Mouse (Mus musculus): ENCODE results near the gene Slc39a3. TPM values are rescaled to one million over a fixed set of nuclear protein-coding genes. Genes with fewer than 3 reads are reported as not detected.

Gene Slc39a3
- polyA plus RNA-seq, 1 experiment, result 11.9 TPM

DNA sequence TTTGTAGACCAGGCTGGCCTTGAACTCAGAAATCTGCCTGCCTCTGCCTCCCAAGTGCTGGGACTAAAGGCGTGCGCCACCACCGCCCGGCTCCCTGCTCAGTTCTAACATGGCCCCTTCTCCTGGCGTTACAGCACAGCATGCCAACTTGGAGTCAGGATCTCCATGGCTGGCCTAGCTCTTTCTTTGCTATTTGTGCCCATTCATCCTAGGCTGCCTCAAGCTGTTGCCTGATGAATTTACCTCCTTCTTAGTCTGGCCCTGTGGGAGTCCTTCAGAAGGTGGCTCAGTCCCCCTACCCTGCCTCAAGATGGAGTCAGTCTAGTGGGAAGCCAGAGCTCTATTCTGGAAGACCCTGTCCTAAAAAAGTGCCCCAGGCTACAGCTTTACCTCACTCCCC, 10.4 kb downstream of the Slc39a3 start:
- no peak for TF ChIP-seq CTCF (IDR thresholded peaks at IDR 0.05; ENCODE audit: borderline replicate concordance, insufficient read depth, low read length)
- TF ChIP-seq POLR2A (IDR thresholded peaks at IDR 0.05; ENCODE audit: low read depth, low read length), result no peak
- Histone ChIP-seq H3K4me3 (ENCODE audit: insufficient read depth, low read length) (no peak overlapping the region), H3K4me1 (ENCODE audit: control insufficient read depth, insufficient read depth, low read length) (peaks cover 5% of the 10 kb centered on the region; the same call in 1 of the 2 replicates), H3K27ac (ENCODE audit: insufficient read depth, low read length) (no peak overlapping the region)

DNA sequence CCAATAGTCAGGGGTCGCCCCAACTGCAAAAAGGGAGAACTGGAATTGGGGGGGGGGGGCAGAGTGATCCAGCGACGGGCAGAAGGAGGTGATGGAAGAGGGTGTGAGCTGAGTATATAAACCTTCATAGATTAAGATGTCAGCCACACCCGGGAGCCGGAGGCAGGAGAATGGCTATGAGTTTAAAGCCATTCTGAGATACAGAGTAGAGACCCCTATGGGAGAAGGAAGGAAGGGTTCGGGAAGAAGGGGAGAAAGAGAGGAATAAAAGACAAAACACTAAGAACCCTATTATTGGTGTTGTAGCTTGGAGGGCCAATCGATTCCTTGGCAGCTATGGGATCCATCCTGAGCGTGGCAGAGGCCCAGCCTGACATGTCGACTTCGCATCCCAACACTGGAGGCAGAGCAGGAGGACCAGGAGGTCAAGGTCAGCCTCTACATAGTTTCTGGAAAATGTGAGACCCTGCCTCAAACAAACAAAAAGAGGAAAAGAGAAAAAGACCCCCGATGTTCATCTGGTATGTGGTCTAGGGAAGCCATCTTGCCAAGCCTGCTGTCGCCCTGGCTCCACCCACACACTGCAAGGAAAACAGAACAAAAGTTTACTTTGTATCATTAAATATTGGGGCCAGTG, 11.5 kb downstream of the Slc39a3 start, which contains the start of gene Diras1:
Gene Diras1 (minus strand): TSS at position 24 of the 637 bp plus-strand sequence.
- Histone ChIP-seq H3K4me1 (ENCODE audit: control insufficient read depth, insufficient read depth, low read length) (peaks cover 5% of the 10 kb centered on the region; the same call in 1 of the 2 replicates), H3K4me3 (ENCODE audit: insufficient read depth, low read length) (no peak within 1 kb of the TSS), H3K27ac (ENCODE audit: insufficient read depth, low read length) (no peak within 1 kb of the TSS)
- TF ChIP-seq CTCF (IDR thresholded peaks at IDR 0.05; ENCODE audit: borderline replicate concordance, insufficient read depth, low read length) (no peak), POLR2A (IDR thresholded peaks at IDR 0.05; ENCODE audit: low read depth, low read length) (no peak)

DNA sequence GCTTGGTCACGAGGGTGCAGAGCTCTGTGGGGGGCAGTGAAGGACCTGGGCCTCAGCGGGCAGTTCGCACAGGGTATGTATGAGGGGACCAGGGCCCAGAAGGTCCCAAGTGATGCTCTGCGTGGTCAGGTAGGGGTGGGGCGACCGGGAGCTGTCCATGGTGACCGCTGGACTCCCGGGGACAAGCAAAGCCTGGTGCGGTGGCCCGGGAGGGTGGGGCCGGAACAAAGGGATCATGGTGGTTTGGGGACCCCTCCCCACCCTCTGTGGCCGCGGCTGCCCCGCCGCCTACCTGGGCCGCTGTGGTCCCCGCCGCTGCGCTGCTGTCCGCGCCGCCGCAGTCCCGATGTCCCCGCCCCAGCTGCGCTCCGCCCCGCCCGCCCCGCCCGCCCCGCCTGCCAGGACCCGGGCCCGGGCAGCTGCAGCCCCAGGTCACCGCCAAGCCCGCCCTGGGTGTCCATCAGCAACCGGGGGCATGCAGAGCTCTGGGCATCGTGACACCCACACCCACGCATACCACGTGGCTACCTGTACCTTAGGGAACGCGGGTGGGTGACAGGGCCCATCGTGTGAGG, 12.1 kb downstream of the Slc39a3 start:
- Histone ChIP-seq H3K27ac (ENCODE audit: insufficient read depth, low read length) (no peak overlapping the region), H3K4me3 (ENCODE audit: insufficient read depth, low read length) (no peak overlapping the region), H3K4me1 (ENCODE audit: control insufficient read depth, insufficient read depth, low read length) (peaks cover 5% of the 10 kb centered on the region; the same call in 1 of the 2 replicates)
- TF ChIP-seq CTCF (IDR thresholded peaks at IDR 0.05; ENCODE audit: borderline replicate concordance, insufficient read depth, low read length), result no peak

DNA sequence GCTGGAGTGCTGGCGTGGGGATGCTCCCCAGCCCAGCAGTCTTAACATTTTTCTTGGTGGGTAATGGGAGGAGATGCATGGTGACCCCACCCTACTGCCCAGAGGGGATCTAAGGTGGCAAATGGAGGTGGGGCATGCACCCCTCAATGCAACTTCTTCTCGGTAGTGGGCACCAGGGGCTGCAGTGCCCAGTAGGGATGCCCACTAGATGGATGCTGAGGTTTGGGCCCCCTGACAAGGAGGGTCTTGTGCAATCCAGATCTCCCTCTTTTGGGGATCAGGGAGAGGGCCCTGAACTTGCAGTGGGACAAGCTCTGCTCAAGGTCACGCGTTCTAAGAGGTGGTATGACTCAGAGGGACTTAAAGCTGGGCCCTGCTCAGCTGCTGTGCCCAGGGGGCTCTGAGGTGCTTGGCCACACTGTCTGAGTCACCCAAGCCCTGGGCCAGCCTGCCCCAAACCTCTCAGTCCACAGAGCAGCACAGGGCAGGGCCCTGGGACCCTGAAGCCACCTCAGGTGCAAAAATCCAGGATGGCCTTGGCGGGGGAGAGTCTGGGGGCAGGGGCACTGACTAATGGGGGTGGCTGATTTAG, 12.8 kb downstream of the Slc39a3 start:
- no peak overlapping the region for H3K27ac ChIP-seq (ENCODE audit: insufficient read depth, low read length)
- H3K4me1 ChIP-seq (ENCODE audit: control insufficient read depth, insufficient read depth, low read length), result peaks cover 5% of the 10 kb centered on the region; the same call in 1 of the 2 replicates
- H3K4me3 ChIP-seq (ENCODE audit: insufficient read depth, low read length), result no peak overlapping the region
- TF ChIP-seq CTCF (IDR thresholded peaks at IDR 0.05; ENCODE audit: borderline replicate concordance, insufficient read depth, low read length) (no peak), POLR2A (IDR thresholded peaks at IDR 0.05; ENCODE audit: low read depth, low read length) (no peak)

DNA sequence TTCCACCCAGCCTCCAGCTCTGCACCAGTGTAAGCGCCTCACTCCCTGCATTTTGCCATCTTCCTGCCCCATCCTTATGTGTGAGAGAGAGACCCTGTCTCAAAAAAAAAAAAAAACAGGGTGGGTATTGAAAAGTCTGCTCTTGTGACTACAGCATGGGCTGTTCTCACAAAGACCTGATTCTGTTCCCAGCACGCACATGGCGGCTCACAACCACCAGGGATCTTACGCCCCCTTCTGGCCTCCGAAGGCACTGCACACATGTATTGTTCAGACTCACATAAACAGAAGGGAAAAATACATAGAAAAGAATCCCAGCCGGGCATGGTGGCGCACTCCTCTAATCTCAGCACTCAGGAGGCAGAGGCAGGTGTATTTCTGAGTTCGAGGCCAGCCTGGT, 14.5 kb downstream of the Slc39a3 start:
- Histone ChIP-seq H3K4me3 (ENCODE audit: insufficient read depth, low read length) (no peak overlapping the region), H3K27ac (ENCODE audit: insufficient read depth, low read length) (no peak overlapping the region), H3K4me1 (ENCODE audit: control insufficient read depth, insufficient read depth, low read length) (peaks cover 4% of the 10 kb centered on the region; the same call in 1 of the 2 replicates)
- TF ChIP-seq CTCF (IDR thresholded peaks at IDR 0.05; ENCODE audit: borderline replicate concordance, insufficient read depth, low read length), result peak; percentile 42; the same call in 1 of the 2 replicates
- TF ChIP-seq POLR2A (IDR thresholded peaks at IDR 0.05; ENCODE audit: low read depth, low read length), result no peak

DNA sequence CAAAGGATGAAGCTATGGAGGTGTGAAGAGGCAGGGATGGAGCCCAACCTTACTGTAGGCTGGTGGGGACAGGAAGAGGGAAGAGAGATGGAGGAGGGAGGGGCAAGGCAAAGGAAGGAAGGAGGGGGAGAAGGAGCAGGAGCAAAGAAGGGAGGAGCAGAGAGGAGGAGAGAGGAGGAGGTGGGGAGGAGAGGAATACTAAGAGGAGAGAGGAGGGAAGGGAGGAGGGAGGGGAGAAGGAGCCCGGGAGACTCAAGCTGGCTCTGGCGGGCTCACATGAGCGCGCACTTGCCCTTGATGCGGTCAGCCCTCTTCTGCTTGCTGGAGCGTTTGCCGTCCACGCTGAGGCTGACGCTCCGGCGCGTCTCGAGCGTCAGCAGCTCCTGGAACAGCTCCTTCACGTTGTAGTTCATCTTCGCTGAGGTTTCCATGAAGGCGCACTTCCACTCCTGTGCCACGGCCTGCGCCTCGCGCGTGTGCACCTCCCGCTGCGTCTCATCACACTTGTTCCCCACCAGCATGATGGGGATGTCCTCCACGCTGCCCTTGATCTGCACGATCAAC, 15.6 kb downstream of the Slc39a3 start:
- no peak overlapping the region for H3K4me3 ChIP-seq (ENCODE audit: insufficient read depth, low read length)
- no peaks in the 10 kb centered on the region for H3K4me1 ChIP-seq (ENCODE audit: control insufficient read depth, insufficient read depth, low read length)
- no peak for TF ChIP-seq POLR2A (IDR thresholded peaks at IDR 0.05; ENCODE audit: low read depth, low read length)
- H3K27ac ChIP-seq (ENCODE audit: insufficient read depth, low read length), result no peak overlapping the region

DNA sequence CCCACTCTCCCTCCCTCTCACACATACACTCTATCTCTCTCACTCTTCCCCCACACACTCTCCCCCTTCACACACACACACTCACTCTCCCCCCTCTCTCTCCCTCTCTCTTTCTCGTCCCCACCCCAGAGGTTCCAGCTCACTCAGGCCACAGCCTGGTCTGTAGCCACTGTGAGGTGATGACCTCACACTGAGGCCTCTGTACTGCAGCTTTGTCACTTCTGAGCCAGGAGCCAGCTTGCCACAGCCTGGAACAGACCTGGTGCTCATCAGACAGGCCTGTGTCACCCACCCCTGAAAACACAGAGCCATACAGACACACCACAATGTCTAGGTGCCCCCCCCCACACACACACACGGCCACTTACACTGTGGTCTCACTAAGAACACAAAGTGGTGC, 17.0 kb downstream of the Slc39a3 start:
- H3K4me1 ChIP-seq (ENCODE audit: control insufficient read depth, insufficient read depth, low read length), result no peaks in the 10 kb centered on the region
- no peak overlapping the region for H3K4me3 ChIP-seq (ENCODE audit: insufficient read depth, low read length)
- H3K27ac ChIP-seq (ENCODE audit: insufficient read depth, low read length), result no peak overlapping the region
- TF ChIP-seq CTCF (IDR thresholded peaks at IDR 0.05; ENCODE audit: borderline replicate concordance, insufficient read depth, low read length), result no peak
- no peak for TF ChIP-seq POLR2A (IDR thresholded peaks at IDR 0.05; ENCODE audit: low read depth, low read length)

DNA sequence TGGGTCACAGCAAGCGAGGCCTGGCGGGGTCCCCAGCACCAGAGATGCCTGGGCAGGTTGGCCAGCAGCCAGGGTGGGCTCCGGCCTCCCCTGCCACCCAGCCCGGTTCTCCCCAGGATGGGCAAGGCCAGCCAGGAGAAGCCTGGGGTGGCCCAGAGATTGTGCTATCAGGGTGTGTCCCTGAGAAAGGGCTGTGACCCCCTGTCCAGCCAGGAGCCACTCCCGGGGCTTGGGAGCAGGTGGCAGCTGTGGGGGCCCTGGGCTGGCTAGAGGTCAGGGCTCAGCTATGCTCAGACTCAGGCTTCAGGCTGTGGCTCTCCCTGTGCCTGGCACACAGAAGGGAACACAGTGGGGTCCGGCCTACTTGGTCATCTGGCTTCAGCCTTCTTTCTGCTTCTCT, 17.5 kb downstream of the Slc39a3 start:
- no peak overlapping the region for H3K27ac ChIP-seq (ENCODE audit: insufficient read depth, low read length)
- H3K4me1 ChIP-seq (ENCODE audit: control insufficient read depth, insufficient read depth, low read length), result no peaks in the 10 kb centered on the region
- TF ChIP-seq CTCF (IDR thresholded peaks at IDR 0.05; ENCODE audit: borderline replicate concordance, insufficient read depth, low read length) (no peak), POLR2A (IDR thresholded peaks at IDR 0.05; ENCODE audit: low read depth, low read length) (no peak)
- H3K4me3 ChIP-seq (ENCODE audit: insufficient read depth, low read length), result no peak overlapping the region

DNA sequence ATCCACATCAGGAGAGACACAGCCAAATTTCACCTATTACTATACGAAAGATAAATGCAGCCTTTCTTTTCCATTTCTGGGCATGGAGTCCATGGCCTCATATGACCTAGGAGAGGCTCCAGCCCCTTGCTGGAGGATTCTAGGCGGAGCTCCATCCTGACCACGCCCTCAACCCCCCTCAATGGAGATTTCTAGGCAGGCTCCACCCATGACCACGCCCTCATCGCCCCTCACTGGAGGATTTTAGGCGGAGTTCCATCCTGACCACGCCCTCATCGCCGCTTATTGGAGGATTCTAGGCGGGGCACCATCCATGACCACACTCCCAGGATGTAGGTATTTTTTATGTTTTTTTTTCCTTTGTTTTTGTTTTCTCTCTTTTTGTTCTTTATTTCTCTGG, 18.9 kb downstream of the Slc39a3 start:
- no peak for TF ChIP-seq POLR2A (IDR thresholded peaks at IDR 0.05; ENCODE audit: low read depth, low read length)
- TF ChIP-seq CTCF (IDR thresholded peaks at IDR 0.05; ENCODE audit: borderline replicate concordance, insufficient read depth, low read length), result no peak
- Histone ChIP-seq H3K4me1 (ENCODE audit: control insufficient read depth, insufficient read depth, low read length) (no peaks in the 10 kb centered on the region), H3K4me3 (ENCODE audit: insufficient read depth, low read length) (no peak overlapping the region), H3K27ac (ENCODE audit: insufficient read depth, low read length) (no peak overlapping the region)

DNA sequence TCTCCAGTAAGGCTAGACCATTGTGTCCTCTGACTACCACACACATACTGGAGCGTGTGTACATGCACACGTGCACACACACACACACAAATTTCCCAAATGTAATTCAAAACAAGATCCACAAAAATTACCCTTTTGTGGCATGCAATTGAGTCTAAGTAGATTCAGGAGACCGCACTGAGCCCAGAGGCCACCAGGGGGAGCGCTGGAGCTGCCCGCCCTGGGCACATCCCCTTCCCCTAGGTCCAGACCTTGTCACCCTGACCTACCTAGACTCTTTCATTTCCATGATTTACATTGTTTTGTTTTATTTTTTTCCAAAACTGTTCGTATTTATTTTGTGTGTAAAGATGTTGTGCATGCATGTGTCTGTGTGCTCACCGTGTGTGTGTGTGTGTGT, 20.6 kb downstream of the Slc39a3 start:
- Histone ChIP-seq H3K27ac (ENCODE audit: insufficient read depth, low read length) (no peak overlapping the region), H3K4me3 (ENCODE audit: insufficient read depth, low read length) (no peak overlapping the region), H3K4me1 (ENCODE audit: control insufficient read depth, insufficient read depth, low read length) (no peaks in the 10 kb centered on the region)
- TF ChIP-seq POLR2A (IDR thresholded peaks at IDR 0.05; ENCODE audit: low read depth, low read length) (no peak), CTCF (IDR thresholded peaks at IDR 0.05; ENCODE audit: borderline replicate concordance, insufficient read depth, low read length) (peak; percentile 69)
